ENCODE assay signal across 8 mouse cellular contexts in the genomic region with DNA sequence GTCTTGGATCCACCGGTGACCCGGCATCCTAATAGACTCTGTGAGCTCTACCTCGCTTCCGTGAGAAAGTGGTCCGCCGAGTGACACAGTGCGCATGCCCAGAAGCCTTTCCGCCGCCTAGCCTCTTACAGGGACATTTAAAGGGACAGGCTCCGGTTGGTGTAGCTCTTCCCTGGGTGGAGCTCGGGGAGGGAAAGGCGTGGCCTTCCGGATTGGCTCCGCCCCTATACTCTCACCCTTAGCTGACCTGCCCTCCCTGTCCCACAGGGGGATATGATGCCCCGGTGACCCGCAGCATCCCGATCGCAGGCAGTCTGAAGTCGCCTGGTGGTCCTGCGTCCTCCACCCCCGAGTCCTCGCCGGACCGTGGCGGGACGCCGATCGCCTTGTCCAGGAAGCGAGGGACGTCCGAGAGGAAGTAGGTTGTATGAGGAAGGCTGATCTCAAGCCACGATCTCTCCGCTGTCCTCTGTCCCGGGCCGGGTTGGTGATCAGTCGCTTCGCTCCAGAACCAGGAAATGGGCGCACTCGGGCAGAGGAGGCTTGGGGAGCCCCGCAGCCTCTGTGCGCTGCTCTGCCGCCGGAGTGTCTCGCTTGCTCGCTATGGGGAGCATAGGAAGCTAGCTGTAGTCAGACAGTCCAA. TPM values are rescaled to one million over a fixed set of nuclear protein-coding genes. Genes with fewer than 3 reads are reported as not detected.
A peak's percentile ranks its signal among the peaks of the same experiment; 100 is the strongest.
DNase-seq lines count a peak whose midpoint lies in the region; ATAC-seq and TF ChIP-seq lines count a peak whose summit lies in the region.

A gene (minus strand): TSS at position 139 of the 643 bp plus-strand sequence.
A gene (plus strand): TSS at position 235 of the 643 bp plus-strand sequence.

- peak within 1 kb of the TSS; percentile 96 for H3K4me3 ChIP-seq in bone marrow, adult 2 months (replicated peaks; ENCODE audit: control insufficient read depth, low read depth, low read length)
- peak within 1 kb of the TSS; percentile 93 for H3K4me3 ChIP-seq in embryonic facial prominence, embryonic 15.5 days (replicated peaks)
- H3K4me3 ChIP-seq in limb, embryonic 14.5 days (replicated peaks; ENCODE audit: low read length) = peak within 1 kb of the TSS; percentile 64
- peak within 1 kb of the TSS; percentile 49 for H3K4me3 ChIP-seq in midbrain, postnatal 0 days (ENCODE audit: low read depth, low read length)

- H3K27me3 ChIP-seq in embryonic facial prominence, embryonic 15.5 days = no peaks in the 10 kb centered on the region
- H3K27me3 ChIP-seq in limb, embryonic 14.5 days (ENCODE audit: control insufficient read depth, insufficient read depth, low read length) = no peaks in the 10 kb centered on the region
- H3K27me3 ChIP-seq in midbrain, postnatal 0 days (ENCODE audit: insufficient read depth, low read length) = no peaks in the 10 kb centered on the region

- H3K27ac ChIP-seq in bone marrow, adult 2 months (ENCODE audit: control insufficient read depth, insufficient read depth, low read depth, low read length, poor library complexity) = peak within 1 kb of the TSS; percentile 97
- peak within 1 kb of the TSS; percentile 79 for H3K27ac ChIP-seq in embryonic facial prominence, embryonic 15.5 days (replicated peaks)
- peak within 1 kb of the TSS; percentile 71 for H3K27ac ChIP-seq in limb, embryonic 14.5 days (replicated peaks; ENCODE audit: low read depth, low read length)
- peak within 1 kb of the TSS; percentile 65 for H3K27ac ChIP-seq in midbrain, postnatal 0 days (ENCODE audit: low read depth, low read length)

- H3K4me2 ChIP-seq in embryonic facial prominence, embryonic 15.5 days (replicated peaks) = peak within 1 kb of the TSS; percentile 80
- peak within 1 kb of the TSS; percentile 83 for H3K4me2 ChIP-seq in limb, embryonic 14.5 days (replicated peaks; ENCODE audit: low read depth, low read length, severe bottlenecking)
- peak within 1 kb of the TSS; percentile 71 for H3K4me2 ChIP-seq in midbrain, postnatal 0 days (ENCODE audit: low read depth, low read length, poor library complexity, severe bottlenecking)

- no peaks in the 10 kb centered on the region for H3K36me3 ChIP-seq in embryonic facial prominence, embryonic 15.5 days
- no peaks in the 10 kb centered on the region for H3K36me3 ChIP-seq in limb, embryonic 14.5 days (ENCODE audit: control insufficient read depth, insufficient read depth, low read length)
- H3K36me3 ChIP-seq in midbrain, postnatal 0 days (ENCODE audit: insufficient read depth, low read length) = no peaks in the 10 kb centered on the region

- peak within 1 kb of the TSS; percentile 59 for H3K9ac ChIP-seq in embryonic facial prominence, embryonic 15.5 days
- H3K9ac ChIP-seq in limb, embryonic 14.5 days (ENCODE audit: low read depth, low read length, severe bottlenecking) = peak within 1 kb of the TSS; percentile 75
- peak within 1 kb of the TSS; percentile 37 for H3K9ac ChIP-seq in midbrain, postnatal 0 days (replicated peaks; ENCODE audit: low read length, poor library complexity, severe bottlenecking)

- peak; percentile 97 for ATAC-seq in embryonic facial prominence, embryonic 15.5 days (ENCODE audit: insufficient number of reproducible peaks, low FRiP score, low TSS enrichment, low read depth)
- peak; percentile 98 for ATAC-seq in limb, embryonic 14.5 days (ENCODE audit: low FRiP score, low read depth)
- ATAC-seq in midbrain, postnatal 0 days (ENCODE audit: low FRiP score) = peak; percentile 97

- DNase-seq in 416B (ENCODE audit: low read depth) = peak; percentile 98
- peak; percentile 94 for DNase-seq in heart, adult 8-10 months (ENCODE audit: low spot score)
- peak; percentile 97 for DNase-seq in kidney, adult 9 months
- DNase-seq in limb, embryonic 14.5 days (ENCODE audit: low spot score) = peak; percentile 95
- peak; percentile 96 for DNase-seq in midbrain, postnatal 0 days (ENCODE audit: low spot score)
- DNase-seq in spleen, postnatal 14 days (ENCODE audit: low spot score in 2 of 2) = peak; percentile 83 to 85

- H3K9me3 ChIP-seq in embryonic facial prominence, embryonic 15.5 days (replicated peaks) = no peaks in the 10 kb centered on the region
- H3K9me3 ChIP-seq in limb, embryonic 14.5 days (ENCODE audit: control insufficient read depth, low read length) = no peaks in the 10 kb centered on the region
- H3K9me3 ChIP-seq in midbrain, postnatal 0 days (ENCODE audit: low read length) = no peaks in the 10 kb centered on the region

- no peak; the same call in 1 of the 2 replicates for TF ChIP-seq POLR2A in bone marrow, adult 2 months (IDR thresholded peaks at IDR 0.05; ENCODE audit: borderline replicate concordance, control insufficient read depth, low read depth, low read length)
- TF ChIP-seq POLR2A in limb, embryonic 14.5 days (IDR thresholded peaks at IDR 0.05; ENCODE audit: borderline replicate concordance, extremely low read depth, insufficient read depth, insufficient read length) = peak; percentile 23; the same call in 1 of the 2 replicates

- H3K4me1 ChIP-seq in bone marrow, adult 2 months (ENCODE audit: control insufficient read depth, insufficient read depth, low read length) = no peaks in the 10 kb centered on the region
- H3K4me1 ChIP-seq in embryonic facial prominence, embryonic 15.5 days = 0 out of 2 replicates have a peak, but pooled peaks cover 5% of the 10 kb centered on the region
- peaks cover 7% of the 10 kb centered on the region for H3K4me1 ChIP-seq in limb, embryonic 14.5 days (ENCODE audit: control insufficient read depth, insufficient read depth, low read length)
- no peaks in the 10 kb centered on the region for H3K4me1 ChIP-seq in midbrain, postnatal 0 days (ENCODE audit: insufficient read depth, low read length)

- WGBS in bone marrow, adult 2 months = under 1% methylated on average over 45 of the region's 45 CpGs
- WGBS in embryonic facial prominence, embryonic 15.5 days = under 1% methylated on average over 45 of the region's 45 CpGs
- 3% methylated on average over 38 of the region's 45 CpGs for WGBS in limb, embryonic 14.5 days
- WGBS in midbrain, postnatal 0 days = under 1% methylated on average over 45 of the region's 45 CpGs

- no peak for TF ChIP-seq CTCF in bone marrow, adult 2 months (IDR thresholded peaks at IDR 0.05; ENCODE audit: control insufficient read depth, insufficient read depth, low read length)
- peak; percentile 29; the same call in 1 of the 2 replicates for TF ChIP-seq CTCF in midbrain, postnatal 0 days (IDR thresholded peaks at IDR 0.05)

RNA-seq across cellular contexts. Expression of the first gene that starts in this region (rescaled TPM):
- polyA plus RNA-seq in bone marrow, adult 2 months (2011; ENCODE audit: insufficient read depth, insufficient read length, low replicate concordance, missing spikeins) = 0.68 and 1.4 TPM in 2 replicates
- polyA plus RNA-seq in embryonic facial prominence, embryonic 15.5 days (2015; fragmentation: Nextera tagmentation; extraction: Ambion mirVana) = 8.7 and 8.9 TPM in 2 replicates
- 1 to 10 TPM; 1.7 to 2.5 (median 2.1) TPM for total RNA-seq in heart, adult 8-10 months (2022)
- polyA plus RNA-seq in limb, embryonic 14.5 days (2012; rRNA removed) = 8.4 and 8.7 TPM in 2 replicates
- polyA plus RNA-seq in limb, embryonic 14.5 days (2014; fragmentation: Nextera tagmentation; extraction: Ambion mirVana) = 8.8 and 10.2 TPM in 2 replicates
- total RNA-seq in midbrain, postnatal 0 days (2014; rRNA removed) = 3.8 and 4.5 TPM in 2 replicates
- polyA plus RNA-seq in midbrain, postnatal 0 days (2015; fragmentation: Nextera tagmentation; extraction: Ambion mirVana) = 4.7 and 4.8 TPM in 2 replicates

RNA-seq across cellular contexts. Expression of the second gene that starts in this region (rescaled TPM):
- 4.8 and 11.4 TPM in 2 replicates for polyA plus RNA-seq in bone marrow, adult 2 months (2011; ENCODE audit: insufficient read depth, insufficient read length, low replicate concordance, missing spikeins)
- 8.4 and 11.3 TPM in 2 replicates for polyA plus RNA-seq in embryonic facial prominence, embryonic 15.5 days (2015; fragmentation: Nextera tagmentation; extraction: Ambion mirVana)
- 1 to 10 TPM; 4.6 to 7.5 (median 5.3) TPM for total RNA-seq in heart, adult 8-10 months (2022)
- 4.9 and 5.6 TPM in 2 replicates for polyA plus RNA-seq in limb, embryonic 14.5 days (2012; rRNA removed)
- polyA plus RNA-seq in limb, embryonic 14.5 days (2014; fragmentation: Nextera tagmentation; extraction: Ambion mirVana) = 5.2 TPM in 2 replicates
- total RNA-seq in midbrain, postnatal 0 days (2014; rRNA removed) = 2.7 and 3.6 TPM in 2 replicates
- polyA plus RNA-seq in midbrain, postnatal 0 days (2015; fragmentation: Nextera tagmentation; extraction: Ambion mirVana) = 1.7 and 1.8 TPM in 2 replicates

Comparison
In these comparisons a context has a peak if more than half of its experiments do, and no peak if none do; other contexts are left out.
1. Peak in every context shown above with its lines: DNase-seq, ATAC-seq, H3K4me3 ChIP-seq and H3K27ac ChIP-seq.